Mouse (Mus musculus): Measurements from ENCODE around the gene Ephb6. TPM values are rescaled to one million over a fixed set of nuclear protein-coding genes. Genes with fewer than 3 reads are reported as not detected.

The Ephb6 gene
- polyA plus RNA-seq, 1 experiment from 2014 or later = 7.4 TPM

DNA sequence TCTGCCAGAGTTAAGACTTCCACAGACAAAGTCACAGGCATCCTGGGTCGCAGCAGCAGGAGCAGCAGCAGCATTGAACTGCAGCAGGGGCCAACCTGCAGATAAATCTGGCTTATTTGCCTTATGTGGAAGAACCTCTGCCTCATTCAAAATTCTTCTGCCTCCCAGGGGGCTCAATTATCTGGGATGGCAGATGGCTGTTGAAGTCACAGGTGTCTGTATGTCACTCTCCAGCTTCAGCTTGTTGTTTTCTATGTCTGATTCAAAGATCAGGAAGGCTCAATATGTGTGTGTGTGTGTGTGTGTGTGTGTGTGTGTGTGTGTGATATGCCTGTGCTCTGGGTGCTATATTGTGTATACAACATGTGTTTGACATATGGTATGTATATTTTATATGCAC is 32.1 kb downstream of the Ephb6 start:
- H3K9ac ChIP-seq (ENCODE audit: low read depth, low read length) = no peak overlapping the region
- no peaks in the 10 kb centered on the region for H3K9me3 ChIP-seq (ENCODE audit: control insufficient read depth, low read length)
- H3K4me1 ChIP-seq (ENCODE audit: control insufficient read depth, insufficient read depth, low read length) = no peaks in the 10 kb centered on the region
- no peaks in the 10 kb centered on the region for H3K36me3 ChIP-seq (ENCODE audit: control insufficient read depth, insufficient read depth, low read length)
- no peak overlapping the region for H3K27ac ChIP-seq (ENCODE audit: low read length)
- H3K4me3 ChIP-seq (ENCODE audit: low read length) = no peak overlapping the region
- H3K4me2 ChIP-seq (ENCODE audit: low read depth, low read length) = no peak overlapping the region
- H3K27me3 ChIP-seq (replicated peaks; ENCODE audit: control insufficient read depth, insufficient read depth, low read length) = no peaks in the 10 kb centered on the region
- WGBS = 35% methylated on average over 1 of the region's 1 CpGs
- ATAC-seq = no peak

DNA sequence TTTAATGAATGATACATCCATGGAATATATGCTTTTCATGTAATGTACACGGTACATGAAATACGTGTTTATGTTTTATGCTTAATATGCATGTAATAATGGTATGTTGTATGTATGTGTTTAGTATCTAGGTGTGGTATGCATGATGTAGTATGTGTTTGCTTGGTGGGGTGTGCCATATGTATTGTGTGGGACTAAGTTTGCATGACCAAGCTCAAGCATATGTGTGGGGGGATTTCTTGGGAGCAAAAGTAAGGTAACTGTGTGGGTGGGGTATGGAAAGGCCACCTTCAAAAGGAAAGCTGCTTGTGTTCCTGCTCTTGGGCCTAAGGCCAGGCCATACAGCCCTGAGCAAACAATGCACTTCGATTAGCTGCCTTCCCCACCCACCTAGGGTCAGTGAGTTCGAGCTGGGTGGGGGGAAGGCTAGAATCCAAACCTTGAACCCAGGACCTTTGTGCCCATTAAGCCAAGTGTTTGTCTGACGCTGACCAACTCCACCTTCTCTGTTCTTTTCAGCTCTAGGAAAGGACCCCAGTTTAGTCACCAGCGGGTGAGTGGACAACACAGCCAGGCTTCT is 32.7 kb downstream of the Ephb6 start:
- 70% methylated on average over 6 of the region's 6 CpGs for WGBS
- ATAC-seq = no peak
- H3K36me3 ChIP-seq (ENCODE audit: control insufficient read depth, insufficient read depth, low read length) = no peaks in the 10 kb centered on the region
- no peak overlapping the region for H3K4me3 ChIP-seq (ENCODE audit: low read length)
- H3K27ac ChIP-seq (ENCODE audit: low read length) = no peak overlapping the region
- no peaks in the 10 kb centered on the region for H3K27me3 ChIP-seq (replicated peaks; ENCODE audit: control insufficient read depth, insufficient read depth, low read length)
- no peaks in the 10 kb centered on the region for H3K9me3 ChIP-seq (ENCODE audit: control insufficient read depth, low read length)
- H3K4me1 ChIP-seq (ENCODE audit: control insufficient read depth, insufficient read depth, low read length) = no peaks in the 10 kb centered on the region
- H3K4me2 ChIP-seq (ENCODE audit: low read depth, low read length) = no peak overlapping the region
- no peak overlapping the region for H3K9ac ChIP-seq (ENCODE audit: low read depth, low read length)

DNA sequence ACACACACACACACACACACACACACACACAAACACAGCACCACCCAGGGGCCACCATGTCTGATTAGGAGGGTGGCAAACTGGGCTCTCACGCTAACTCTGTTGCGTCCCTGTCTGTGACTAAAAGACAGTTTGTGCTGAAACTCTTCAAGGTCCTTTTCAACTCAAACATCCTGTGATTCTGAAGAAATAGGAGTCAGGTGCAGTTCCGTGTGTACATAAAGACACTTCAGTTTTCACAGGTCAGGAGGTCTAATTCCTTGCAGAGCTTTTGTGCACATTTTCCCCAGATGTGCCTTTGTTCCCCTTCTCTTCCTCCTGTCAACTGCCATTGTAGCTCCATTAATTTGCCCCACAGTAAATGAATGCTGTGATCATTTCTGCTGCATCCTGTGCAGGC is 35.2 kb downstream of the Ephb6 start:
- WGBS = 74% methylated on average over 3 of the region's 3 CpGs
- H3K27ac ChIP-seq (ENCODE audit: low read length) = no peak overlapping the region

DNA sequence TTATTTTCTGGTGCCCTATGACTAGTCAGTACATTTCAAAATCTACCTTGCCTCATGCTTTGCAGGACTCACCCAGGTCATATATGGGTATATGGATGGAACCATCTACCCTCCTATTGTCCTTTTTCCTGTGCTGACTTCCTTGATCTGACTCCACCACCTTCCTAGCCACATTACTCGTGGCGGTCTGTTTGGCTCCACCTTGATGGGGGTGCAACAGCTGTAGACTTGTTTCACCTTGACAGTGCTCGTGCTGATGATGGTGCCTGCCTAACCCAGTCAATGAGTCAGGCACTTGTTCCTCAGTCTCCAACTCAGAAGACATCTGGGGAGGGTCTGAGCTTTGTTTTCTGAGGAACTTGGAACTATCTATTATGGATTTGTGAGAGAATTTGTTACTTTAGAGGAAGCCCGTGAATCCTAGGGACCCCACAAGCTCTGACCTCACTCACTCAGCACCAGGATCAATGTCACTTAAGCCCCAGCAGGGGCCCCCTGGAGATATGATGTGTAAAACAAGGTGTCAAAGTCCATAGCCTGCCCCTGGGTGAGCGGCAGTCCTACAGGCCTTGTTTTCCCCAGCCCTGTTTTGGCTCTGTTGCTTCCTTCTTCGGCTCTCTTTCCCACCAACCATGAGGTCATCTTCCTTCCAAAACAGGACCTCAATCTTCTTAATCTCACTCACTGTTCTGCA is 36.0 kb downstream of the Ephb6 start:
- no peak overlapping the region for H3K9ac ChIP-seq (ENCODE audit: low read depth, low read length)
- H3K9me3 ChIP-seq (ENCODE audit: control insufficient read depth, low read length) = no peaks in the 10 kb centered on the region
- 0 out of 2 replicates have a peak overlapping the region, but pooled peaks have one; percentile 18 for H3K4me3 ChIP-seq (ENCODE audit: low read length)
- no peaks in the 10 kb centered on the region for H3K36me3 ChIP-seq (ENCODE audit: control insufficient read depth, insufficient read depth, low read length)
- H3K4me2 ChIP-seq (ENCODE audit: low read depth, low read length) = 0 out of 2 replicates have a peak overlapping the region, but pooled peaks have one; percentile 0
- ATAC-seq = peak; percentile 93
- no peaks in the 10 kb centered on the region for H3K4me1 ChIP-seq (ENCODE audit: control insufficient read depth, insufficient read depth, low read length)
- H3K27ac ChIP-seq (ENCODE audit: low read length) = no peak overlapping the region
- H3K27me3 ChIP-seq (replicated peaks; ENCODE audit: control insufficient read depth, insufficient read depth, low read length) = no peaks in the 10 kb centered on the region
- 55% methylated on average over 6 of the region's 6 CpGs for WGBS

More for the DNA sequence above, 35.2 kb downstream of the Ephb6 start:
- H3K27me3 ChIP-seq (replicated peaks; ENCODE audit: control insufficient read depth, insufficient read depth, low read length) = no peaks in the 10 kb centered on the region
- H3K4me3 ChIP-seq (ENCODE audit: low read length) = no peak overlapping the region
- no peaks in the 10 kb centered on the region for H3K36me3 ChIP-seq (ENCODE audit: control insufficient read depth, insufficient read depth, low read length)
- no peak for ATAC-seq
- no peak overlapping the region for H3K9ac ChIP-seq (ENCODE audit: low read depth, low read length)
- H3K4me2 ChIP-seq (ENCODE audit: low read depth, low read length) = no peak overlapping the region
- no peaks in the 10 kb centered on the region for H3K4me1 ChIP-seq (ENCODE audit: control insufficient read depth, insufficient read depth, low read length)
- H3K9me3 ChIP-seq (ENCODE audit: control insufficient read depth, low read length) = no peaks in the 10 kb centered on the region

DNA sequence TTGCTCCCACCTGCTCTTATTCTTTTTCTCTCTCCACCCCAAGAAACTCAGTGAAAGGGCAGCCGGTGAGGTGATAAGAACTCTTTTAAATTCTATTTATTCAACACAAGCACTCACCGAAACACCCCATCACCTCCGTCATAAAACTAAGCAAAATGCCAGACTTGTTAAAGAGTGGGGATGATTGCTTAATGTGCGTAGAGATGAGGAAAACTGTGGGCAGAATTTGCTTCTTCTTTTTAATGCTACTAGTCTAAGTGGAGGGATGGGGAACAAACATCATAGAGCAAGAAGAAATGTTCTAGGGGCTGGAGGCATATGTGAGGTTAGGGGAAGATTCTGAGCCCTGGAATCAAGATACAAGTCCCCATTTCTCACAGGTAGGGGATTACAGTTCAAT is 37.5 kb downstream of the Ephb6 start:
- ATAC-seq = no peak
- Histone ChIP-seq H3K27me3 (replicated peaks; ENCODE audit: control insufficient read depth, insufficient read depth, low read length) (no peaks in the 10 kb centered on the region), H3K4me1 (ENCODE audit: control insufficient read depth, insufficient read depth, low read length) (no peaks in the 10 kb centered on the region), H3K27ac (ENCODE audit: low read length) (no peak overlapping the region), H3K36me3 (ENCODE audit: control insufficient read depth, insufficient read depth, low read length) (no peaks in the 10 kb centered on the region), H3K9ac (ENCODE audit: low read depth, low read length) (no peak overlapping the region), H3K4me2 (ENCODE audit: low read depth, low read length) (no peak overlapping the region), H3K9me3 (ENCODE audit: control insufficient read depth, low read length) (no peaks in the 10 kb centered on the region), H3K4me3 (ENCODE audit: low read length) (no peak overlapping the region; the same call in 1 of the 2 replicates)
- 64% methylated on average over 4 of the region's 4 CpGs for WGBS

DNA sequence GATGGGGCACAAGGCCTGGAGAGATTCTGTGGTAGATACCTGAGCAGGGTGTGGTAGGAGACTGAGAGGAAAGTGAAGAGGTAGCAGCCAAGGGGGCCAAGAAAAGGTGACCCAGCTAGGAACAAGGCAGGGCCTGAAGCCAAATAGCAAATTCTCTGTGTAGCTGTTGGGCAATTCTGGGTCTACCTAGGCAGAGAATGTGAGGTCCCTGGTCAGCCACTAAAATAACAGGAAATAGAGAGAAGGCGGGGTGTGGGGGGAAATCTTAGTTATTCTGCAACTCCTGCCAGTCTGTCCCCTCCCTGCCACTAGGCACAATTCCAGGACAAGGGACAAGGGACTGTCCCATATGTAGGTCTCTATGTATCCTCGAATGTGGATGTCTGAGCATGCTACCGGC is 37.9 kb downstream of the Ephb6 start:
- no peak overlapping the region for H3K9ac ChIP-seq (ENCODE audit: low read depth, low read length)
- no peak overlapping the region for H3K27ac ChIP-seq (ENCODE audit: low read length)
- no peak overlapping the region for H3K4me2 ChIP-seq (ENCODE audit: low read depth, low read length)
- WGBS = 89% methylated on average over 3 of the region's 3 CpGs
- no peaks in the 10 kb centered on the region for H3K36me3 ChIP-seq (ENCODE audit: control insufficient read depth, insufficient read depth, low read length)
- H3K9me3 ChIP-seq (ENCODE audit: control insufficient read depth, low read length) = no peaks in the 10 kb centered on the region
- ATAC-seq = peak; percentile 11; the same call in 1 of the 2 replicates
- H3K27me3 ChIP-seq (replicated peaks; ENCODE audit: control insufficient read depth, insufficient read depth, low read length) = no peaks in the 10 kb centered on the region
- no peak overlapping the region for H3K4me3 ChIP-seq (ENCODE audit: low read length)
- H3K4me1 ChIP-seq (ENCODE audit: control insufficient read depth, insufficient read depth, low read length) = no peaks in the 10 kb centered on the region

DNA sequence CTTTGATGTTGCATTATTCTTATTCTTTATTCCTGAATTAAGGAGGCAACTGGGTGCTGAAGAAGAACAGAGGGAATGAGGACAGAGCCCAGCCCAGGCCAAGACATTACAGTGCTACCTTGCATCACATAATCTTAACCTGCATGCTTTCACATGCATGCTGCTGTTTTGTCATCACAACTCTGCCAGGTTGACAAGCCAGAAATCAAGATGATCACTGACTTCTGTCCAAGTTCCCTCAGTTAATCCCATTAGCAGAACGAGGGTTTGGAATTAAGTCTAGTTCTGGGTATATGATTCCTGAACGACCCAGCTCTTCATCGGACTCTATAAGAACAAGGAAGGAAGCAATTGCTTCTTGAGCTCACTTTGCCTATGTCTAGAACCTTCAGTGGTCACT is 40.9 kb downstream of the Ephb6 start:
- 90% methylated on average over 3 of the region's 3 CpGs for WGBS

DNA sequence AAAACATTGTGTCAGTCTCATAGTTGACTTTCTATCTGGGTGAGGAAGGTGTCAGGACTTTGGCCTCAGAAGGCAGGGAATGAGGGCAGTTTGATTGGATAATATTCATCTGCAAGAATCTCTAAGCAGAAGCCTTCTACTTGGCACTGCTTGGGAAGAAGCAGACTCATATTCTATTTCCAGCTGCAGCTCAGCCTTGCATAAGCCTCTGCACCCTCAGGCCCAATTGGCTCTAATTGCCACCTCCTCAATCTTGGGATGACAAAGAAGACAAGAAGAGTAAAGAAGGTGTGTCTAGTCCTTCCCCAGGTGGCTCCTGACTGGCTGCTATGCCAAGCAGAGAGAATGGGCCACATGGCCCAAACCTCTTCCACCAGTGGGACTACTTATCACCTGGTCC is 41.4 kb downstream of the Ephb6 start:
- H3K9me3 ChIP-seq (ENCODE audit: control insufficient read depth, low read length) = no peaks in the 10 kb centered on the region
- H3K4me2 ChIP-seq (ENCODE audit: low read depth, low read length) = no peak overlapping the region
- no peak overlapping the region for H3K27ac ChIP-seq (ENCODE audit: low read length)
- no peak overlapping the region for H3K4me3 ChIP-seq (ENCODE audit: low read length)
- no peaks in the 10 kb centered on the region for H3K27me3 ChIP-seq (replicated peaks; ENCODE audit: control insufficient read depth, insufficient read depth, low read length)
- H3K36me3 ChIP-seq (ENCODE audit: control insufficient read depth, insufficient read depth, low read length) = no peaks in the 10 kb centered on the region
- ATAC-seq = no peak
- H3K4me1 ChIP-seq (ENCODE audit: control insufficient read depth, insufficient read depth, low read length) = no peaks in the 10 kb centered on the region
- H3K9ac ChIP-seq (ENCODE audit: low read depth, low read length) = no peak overlapping the region

More for the DNA sequence above, 40.9 kb downstream of the Ephb6 start:
- Histone ChIP-seq H3K27ac (ENCODE audit: low read length) (no peak overlapping the region), H3K9ac (ENCODE audit: low read depth, low read length) (no peak overlapping the region), H3K4me2 (ENCODE audit: low read depth, low read length) (no peak overlapping the region), H3K4me1 (ENCODE audit: control insufficient read depth, insufficient read depth, low read length) (no peaks in the 10 kb centered on the region), H3K4me3 (ENCODE audit: low read length) (no peak overlapping the region), H3K36me3 (ENCODE audit: control insufficient read depth, insufficient read depth, low read length) (no peaks in the 10 kb centered on the region), H3K9me3 (ENCODE audit: control insufficient read depth, low read length) (no peaks in the 10 kb centered on the region), H3K27me3 (replicated peaks; ENCODE audit: control insufficient read depth, insufficient read depth, low read length) (no peaks in the 10 kb centered on the region)
- ATAC-seq = no peak

DNA sequence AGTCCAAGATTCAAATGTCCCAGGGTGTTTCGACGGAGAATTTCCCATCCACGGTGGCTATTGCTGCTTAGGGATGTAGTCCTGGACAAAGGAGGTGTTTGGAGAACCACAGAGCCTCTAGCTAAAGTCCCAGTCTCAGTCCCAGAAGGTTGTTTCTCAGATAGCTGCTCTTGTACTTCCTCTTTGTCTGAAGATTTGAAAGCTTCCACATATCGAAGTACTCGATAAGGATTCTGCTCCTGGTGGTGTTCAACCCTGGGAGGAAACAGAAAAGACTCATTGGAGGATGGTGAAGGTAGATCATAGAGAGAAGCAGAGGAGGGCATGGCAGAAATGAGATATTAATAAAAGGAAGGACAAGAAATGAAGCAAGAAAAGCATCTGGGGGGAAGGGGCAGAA is 47.9 kb downstream of the Ephb6 start:
- H3K4me3 ChIP-seq (ENCODE audit: low read length) = no peak overlapping the region
- no peaks in the 10 kb centered on the region for H3K27me3 ChIP-seq (replicated peaks; ENCODE audit: control insufficient read depth, insufficient read depth, low read length)
- WGBS = 91% methylated on average over 5 of the region's 5 CpGs
- H3K27ac ChIP-seq (ENCODE audit: low read length) = no peak overlapping the region
- no peak overlapping the region for H3K9ac ChIP-seq (ENCODE audit: low read depth, low read length)
- no peak for ATAC-seq
- H3K9me3 ChIP-seq (ENCODE audit: control insufficient read depth, low read length) = no peaks in the 10 kb centered on the region
- no peak overlapping the region for H3K4me2 ChIP-seq (ENCODE audit: low read depth, low read length)
- no peaks in the 10 kb centered on the region for H3K4me1 ChIP-seq (ENCODE audit: control insufficient read depth, insufficient read depth, low read length)
- no peaks in the 10 kb centered on the region for H3K36me3 ChIP-seq (ENCODE audit: control insufficient read depth, insufficient read depth, low read length)

DNA sequence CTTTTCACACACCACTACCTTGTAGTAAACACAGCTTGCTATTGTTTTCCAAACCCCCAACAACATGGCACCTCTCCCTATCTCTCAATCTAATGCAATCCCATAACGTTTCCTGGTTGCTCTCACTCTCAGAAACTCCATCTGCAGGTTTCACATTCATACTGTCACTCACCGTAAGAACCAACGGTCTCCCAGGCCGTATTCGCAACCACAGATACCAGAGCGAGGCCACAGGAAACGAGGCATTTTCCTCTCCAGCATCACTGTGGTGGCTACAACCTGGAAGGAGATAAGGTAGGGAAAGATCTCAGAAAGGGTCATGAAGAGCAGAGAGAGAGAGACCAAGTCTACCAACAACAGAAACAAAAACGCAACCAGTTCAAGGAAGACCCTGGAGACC is 49.4 kb downstream of the Ephb6 start:
- ATAC-seq = no peak
- 77% methylated on average over 8 of the region's 8 CpGs for WGBS
- H3K4me1 ChIP-seq (ENCODE audit: control insufficient read depth, insufficient read depth, low read length) = no peaks in the 10 kb centered on the region
- no peak overlapping the region for H3K4me3 ChIP-seq (ENCODE audit: low read length)
- H3K36me3 ChIP-seq (ENCODE audit: control insufficient read depth, insufficient read depth, low read length) = no peaks in the 10 kb centered on the region
- no peaks in the 10 kb centered on the region for H3K27me3 ChIP-seq (replicated peaks; ENCODE audit: control insufficient read depth, insufficient read depth, low read length)
- no peak overlapping the region for H3K4me2 ChIP-seq (ENCODE audit: low read depth, low read length)
- H3K9me3 ChIP-seq (ENCODE audit: control insufficient read depth, low read length) = no peaks in the 10 kb centered on the region
- H3K27ac ChIP-seq (ENCODE audit: low read length) = no peak overlapping the region
- H3K9ac ChIP-seq (ENCODE audit: low read depth, low read length) = no peak overlapping the region

Measured in intestine, embryonic 16.5 days (tissue).